Comparison of ENCODE assay signal across 10 mouse cellular contexts in genomic region chr5:34188856-34189255, GRCm38 (mm10). TPM values are rescaled to one million over a fixed set of nuclear protein-coding genes. Genes with fewer than 3 reads are reported as not detected.
DNase-seq lines count a peak whose midpoint lies in the region; ATAC-seq and TF ChIP-seq lines count a peak whose summit lies in the region.
"Had no signal": no experiment of that assay in that cellular context is flagged by ENCODE, and none has a peak within 500 bp of the region (broad histone marks: within the 10 kb centered on the region; RNA-seq: fewer than 3 reads in every experiment).

No protein-coding gene starts in this region.

- TF ChIP-seq POLR2A in MEL (IDR thresholded peaks at IDR 0.05; ENCODE audit: control insufficient read depth in 1 of 2, insufficient read depth in 1 of 2, low read depth in 1 of 2, low read length in 2 of 2, poor library complexity in 1 of 2), result no peak
- TF ChIP-seq POLR2A in embryonic fibroblast, embryonic 13.5 days (IDR thresholded peaks at IDR 0.05; ENCODE audit: low read depth, low read length), result peak; percentile 2; the same call in 1 of the 2 replicates

- no peak overlapping the region for H3K27ac ChIP-seq in intestine, embryonic 15.5 days
- no peak overlapping the region for H3K27ac ChIP-seq in intestine, embryonic 16.5 days (ENCODE audit: low read length)
- no peak overlapping the region; the same call in 1 of the 2 replicates for H3K27ac ChIP-seq in MEL (ENCODE audit: control insufficient read depth, low read depth, low read length)
- no peak overlapping the region for H3K27ac ChIP-seq in embryonic fibroblast, embryonic 13.5 days (ENCODE audit: insufficient read depth, low read length)
- no peak overlapping the region for H3K27ac ChIP-seq in midbrain, embryonic 10.5 days (replicated peaks)

- H3K9ac ChIP-seq in intestine, embryonic 15.5 days, result no peak overlapping the region
- H3K9ac ChIP-seq in intestine, embryonic 16.5 days (ENCODE audit: low read depth, low read length), result no peak overlapping the region
- no peak overlapping the region; the same call in 1 of the 2 replicates for H3K9ac ChIP-seq in MEL (ENCODE audit: control insufficient read depth, low read depth, low read length, poor library complexity, severe bottlenecking)

- ATAC-seq in intestine, embryonic 15.5 days, result no peak
- ATAC-seq in intestine, embryonic 16.5 days, result no peak
- ATAC-seq in CD4-positive, CD25-positive, alpha-beta regulatory T cell, adult 4 months, result no peak

- peaks cover 3% of the 10 kb centered on the region; the same call in 1 of the 2 replicates for H3K79me2 ChIP-seq in MEL (ENCODE audit: control insufficient read depth, insufficient read depth, low read length, poor library complexity)

- no peak for TF ChIP-seq EP300 in MEL (IDR thresholded peaks at IDR 0.05; ENCODE audit: low read depth in 1 of 2, low read length in 2 of 2)

- H3K27me3 ChIP-seq in intestine, embryonic 15.5 days (replicated peaks), result no peaks in the 10 kb centered on the region
- H3K27me3 ChIP-seq in intestine, embryonic 16.5 days (replicated peaks; ENCODE audit: control insufficient read depth, insufficient read depth, low read length), result no peaks in the 10 kb centered on the region
- H3K27me3 ChIP-seq in MEL (ENCODE audit: control insufficient read depth in 1 of 2, insufficient read depth in 2 of 2, low read length in 2 of 2), result peaks cover 2 to 6% of the 10 kb centered on the region in 2 experiments
- peaks cover 24% of the 10 kb centered on the region for H3K27me3 ChIP-seq in midbrain, embryonic 10.5 days (ENCODE audit: low read depth, poor library complexity, severe bottlenecking)
- H3K27me3 ChIP-seq: Patski had no signal

- 65% methylated on average over 2 of the region's 2 CpGs for WGBS in intestine, embryonic 15.5 days
- WGBS in intestine, embryonic 16.5 days, result 60% methylated on average over 2 of the region's 2 CpGs
- WGBS in midbrain, embryonic 10.5 days, result 78% methylated on average over 2 of the region's 2 CpGs

- peak; percentile 53 for DNase-seq in MEL (ENCODE audit: low read depth, low spot score)
- DNase-seq in midbrain, embryonic 10.5 days (ENCODE audit: low spot score), result no peak
- DNase-seq in right cerebral cortex, postnatal 14 days, result no peak
- no peak for DNase-seq in testis, postnatal 10 days (ENCODE audit: low spot score)
- DNase-seq: kidney, adult 11 months had no signal

- TF ChIP-seq CTCF in MEL (IDR thresholded peaks at IDR 0.05 in 2 of 3, conservative IDR thresholded peaks at IDR 0.05 in 1 of 3; ENCODE audit: control insufficient read depth in 1 of 3, insufficient read depth in 1 of 3, low read depth in 2 of 3, low read length in 3 of 3, poor library complexity in 1 of 3, severe bottlenecking in 1 of 3), result no peak
- no peak for TF ChIP-seq CTCF in embryonic fibroblast, embryonic 13.5 days (IDR thresholded peaks at IDR 0.05; ENCODE audit: borderline replicate concordance, insufficient read depth, low read length)

- no peak for TF ChIP-seq RAD21 in MEL (IDR thresholded peaks at IDR 0.05; ENCODE audit: low read depth, low read length)

- peaks cover 18% of the 10 kb centered on the region for H3K4me1 ChIP-seq in intestine, embryonic 15.5 days (replicated peaks)
- H3K4me1 ChIP-seq in intestine, embryonic 16.5 days (ENCODE audit: control insufficient read depth, insufficient read depth, low read length), result peaks cover 23% of the 10 kb centered on the region
- H3K4me1 ChIP-seq in MEL (ENCODE audit: control insufficient read depth in 1 of 2, insufficient read depth in 2 of 2, low read length in 2 of 2), result peaks cover 0 to 18% of the 10 kb centered on the region in 2 experiments; a peak in 2 of 4 replicates
- 0 out of 2 replicates have a peak, but pooled peaks cover 3% of the 10 kb centered on the region for H3K4me1 ChIP-seq in embryonic fibroblast, embryonic 13.5 days (ENCODE audit: control insufficient read depth, insufficient read depth, low read length)
- H3K4me1 ChIP-seq in midbrain, embryonic 10.5 days, result peaks cover 34% of the 10 kb centered on the region

- no peaks in the 10 kb centered on the region for H3K36me3 ChIP-seq in intestine, embryonic 15.5 days
- H3K36me3 ChIP-seq in intestine, embryonic 16.5 days (ENCODE audit: control insufficient read depth, insufficient read depth, low read length), result no peaks in the 10 kb centered on the region
- H3K36me3 ChIP-seq in MEL (ENCODE audit: control insufficient read depth in 1 of 2, insufficient read depth in 2 of 2, low read length in 2 of 2), result peaks cover 0 to 8% of the 10 kb centered on the region in 2 experiments; a peak in 2 of 4 replicates
- H3K36me3 ChIP-seq in midbrain, embryonic 10.5 days, result no peaks in the 10 kb centered on the region

- peak overlapping the region; percentile 84; the same call in 1 of the 2 replicates for H3K4me2 ChIP-seq in intestine, embryonic 15.5 days (replicated peaks)
- H3K4me2 ChIP-seq in intestine, embryonic 16.5 days (ENCODE audit: low read depth, low read length), result no peak overlapping the region

- H3K9me3 ChIP-seq in intestine, embryonic 15.5 days, result no peaks in the 10 kb centered on the region
- H3K9me3 ChIP-seq in intestine, embryonic 16.5 days (ENCODE audit: control insufficient read depth, low read length), result no peaks in the 10 kb centered on the region
- no peaks in the 10 kb centered on the region for H3K9me3 ChIP-seq in MEL (replicated peaks; ENCODE audit: insufficient read depth, low read length)
- no peaks in the 10 kb centered on the region for H3K9me3 ChIP-seq in midbrain, embryonic 10.5 days (replicated peaks)

- H3K4me3 ChIP-seq in intestine, embryonic 15.5 days (replicated peaks), result 0 out of 2 replicates have a peak overlapping the region, but pooled peaks have one; percentile 96
- no peak overlapping the region for H3K4me3 ChIP-seq in intestine, embryonic 16.5 days (ENCODE audit: low read length)
- H3K4me3 ChIP-seq in MEL (ENCODE audit: control insufficient read depth in 1 of 2, insufficient read depth in 1 of 2, low read depth in 2 of 2, low read length in 2 of 2), result peak overlapping the region in 1 of 2 experiments; percentile 86; a peak in 2 of 4 replicates
- H3K4me3 ChIP-seq in embryonic fibroblast, embryonic 13.5 days (ENCODE audit: insufficient read depth, low read length), result peak overlapping the region; percentile 71; the same call in 1 of the 2 replicates
- H3K4me3 ChIP-seq in midbrain, embryonic 10.5 days, result peak overlapping the region; percentile 76; the same call in 1 of the 2 replicates

TF ChIP-seq in MEL, 35 proteins besides CTCF, POLR2A, EP300 and RAD21 (continues in another document):
- TF ChIP-seq NRF1 (IDR thresholded peaks at IDR 0.05; ENCODE audit: insufficient read depth, low read depth, low read length, poor library complexity, severe bottlenecking) (no peak), SIN3A (IDR thresholded peaks at IDR 0.05; ENCODE audit: low read length) (peak; percentile 22; the same call in 1 of the 2 replicates), USF2 (IDR thresholded peaks at IDR 0.05; ENCODE audit: borderline replicate concordance in 1 of 2, insufficient read depth in 1 of 2, low read depth in 1 of 2, low read length in 2 of 2) (no peak), GABPA (IDR thresholded peaks at IDR 0.05; ENCODE audit: low read depth, low read length) (no peak), MAZ (IDR thresholded peaks at IDR 0.05; ENCODE audit: low read depth, low read length) (no peak), SMC3 (IDR thresholded peaks at IDR 0.05; ENCODE audit: low read depth, low read length) (no peak), TCF12 (IDR thresholded peaks at IDR 0.05; ENCODE audit: low read depth, low read length) (peak; percentile 27; the same call in 1 of the 2 replicates), USF1 (IDR thresholded peaks at IDR 0.05; ENCODE audit: low read depth, low read length) (no peak), RCOR1 (IDR thresholded peaks at IDR 0.05; ENCODE audit: low read depth, low read length) (no peak), CHD1 (IDR thresholded peaks at IDR 0.05; ENCODE audit: low read depth, low read length) (no peak), CHD2 (IDR thresholded peaks at IDR 0.05; ENCODE audit: low read length) (no peak)

RNA-seq across cellular contexts. Expression of gene Mxd4, which starts 1.3 kb away (rescaled TPM):
- 18.7 and 19.4 TPM in 2 replicates for polyA plus RNA-seq in intestine, embryonic 15.5 days (2015; fragmentation: Nextera tagmentation; extraction: Ambion mirVana)
- polyA plus RNA-seq in intestine, embryonic 16.5 days (2015; fragmentation: Nextera tagmentation; extraction: Ambion mirVana), result 20.2 TPM in 2 replicates
- 5.9 and 9.7 TPM in 2 replicates for total RNA-seq in MEL (2012; rRNA removed)
- polyA plus RNA-seq in MEL (2012; ENCODE audit: insufficient read depth in 1 of 2, insufficient read length in 2 of 2, low read depth in 1 of 2, low replicate concordance in 2 of 2, missing spikeins in 1 of 2), result 10 to 100 TPM in 1 of 2 experiments, not detected in 1; 13.3 TPM
- polyA plus RNA-seq in embryonic fibroblast, embryonic 13.5 days (2011; ENCODE audit: insufficient read length, low read depth, missing spikeins), result 67.2 and 69.7 TPM in 2 replicates
- polyA plus RNA-seq in midbrain, embryonic 10.5 days (2016; fragmentation: Nextera tagmentation; extraction: Ambion mirVana), result 14.7 and 22.7 TPM in 2 replicates
- 100 to 1,000 TPM; 128 to 166 TPM for polyA plus RNA-seq in CD4-positive, CD25-positive, alpha-beta regulatory T cell, adult 4 months (2017; shearing (Covaris generic))

RNA-seq across cellular contexts. Expression of gene Haus3, which starts 19.5 kb away (rescaled TPM):
- 30.1 and 34.4 TPM in 2 replicates for polyA plus RNA-seq in intestine, embryonic 15.5 days (2015; fragmentation: Nextera tagmentation; extraction: Ambion mirVana)
- 23.9 and 25.7 TPM in 2 replicates for polyA plus RNA-seq in intestine, embryonic 16.5 days (2015; fragmentation: Nextera tagmentation; extraction: Ambion mirVana)
- total RNA-seq in MEL (2012; rRNA removed), result 54.0 and 58.1 TPM in 2 replicates
- polyA plus RNA-seq in MEL (2012; ENCODE audit: insufficient read depth in 1 of 2, insufficient read length in 2 of 2, low read depth in 1 of 2, low replicate concordance in 2 of 2, missing spikeins in 1 of 2), result 100 to 1,000 TPM in 1 of 2 experiments, 10 to 100 TPM in 1; 52.6 to 184 TPM
- 19.3 and 31.2 TPM in 2 replicates for polyA plus RNA-seq in embryonic fibroblast, embryonic 13.5 days (2011; ENCODE audit: insufficient read length, low read depth, missing spikeins)
- polyA plus RNA-seq in midbrain, embryonic 10.5 days (2016; fragmentation: Nextera tagmentation; extraction: Ambion mirVana), result 46.5 and 52.2 TPM in 2 replicates
- polyA plus RNA-seq in CD4-positive, CD25-positive, alpha-beta regulatory T cell, adult 4 months (2017; shearing (Covaris generic)), result 10 to 100 TPM; 80.1 to 90.0 TPM

RNA-seq across cellular contexts. Expression of gene Poln, which starts 19.6 kb away (rescaled TPM):
- polyA plus RNA-seq in intestine, embryonic 15.5 days (2015; fragmentation: Nextera tagmentation; extraction: Ambion mirVana), result 0.51 and 0.84 TPM in 2 replicates
- 0.23 and 0.24 TPM in 2 replicates for polyA plus RNA-seq in intestine, embryonic 16.5 days (2015; fragmentation: Nextera tagmentation; extraction: Ambion mirVana)
- total RNA-seq in MEL (2012; rRNA removed), result 0.50 and 0.88 TPM in 2 replicates
- 1 to 10 TPM in 1 of 2 experiments, not detected in 1; 1.0 TPM for polyA plus RNA-seq in MEL (2012; ENCODE audit: insufficient read depth in 1 of 2, insufficient read length in 2 of 2, low read depth in 1 of 2, low replicate concordance in 2 of 2, missing spikeins in 1 of 2)
- 0.48 and 0.61 TPM in 2 replicates for polyA plus RNA-seq in embryonic fibroblast, embryonic 13.5 days (2011; ENCODE audit: insufficient read length, low read depth, missing spikeins)
- polyA plus RNA-seq in midbrain, embryonic 10.5 days (2016; fragmentation: Nextera tagmentation; extraction: Ambion mirVana), result 0.66 and 1.2 TPM in 2 replicates
- polyA plus RNA-seq in CD4-positive, CD25-positive, alpha-beta regulatory T cell, adult 4 months (2017; shearing (Covaris generic)), result 1 to 10 TPM in 1 of 2 experiments, under 1 TPM in 1; 0.77 to 3.5 TPM
